Mouse (Mus musculus) intestine, embryonic 16.5 days (tissue): ENCODE data around the gene Eml3. TPM values are rescaled to one million over a fixed set of nuclear protein-coding genes. Genes with fewer than 3 reads are reported as not detected.

Experiments
- ATAC-seq: fragments of 200-750 bp; cut with Nextera tagmentation; 2 replicates; pipeline ENCODE4 v1.8.0; 2017; ENCODE audit warnings: moderate TSS enrichment, moderate library complexity
- H3K27ac ChIP-seq: fragments of 300-500 bp; sonication (generic); 2 replicates; pipeline ENCODE4 v1.5.1; 2014; ENCODE audit warnings: mild to moderate bottlenecking, low read length
- H3K27me3 ChIP-seq: fragments of 300-500 bp; sonication (generic); replicated peaks from 2 replicates; pipeline ENCODE4 v1.6.1; 2014; ENCODE audit warnings: low read length, control low read depth, mixed read lengths; ENCODE audit not compliant: control insufficient read depth, insufficient read depth
- H3K36me3 ChIP-seq: fragments of 300-500 bp; sonication (generic); 2 replicates; pipeline ENCODE4 v1.6.1; 2014; ENCODE audit warnings: low read length, control low read depth; ENCODE audit not compliant: control insufficient read depth, insufficient read depth
- H3K4me1 ChIP-seq: fragments of 300-500 bp; sonication (generic); 2 replicates; pipeline ENCODE4 v1.6.1; 2014; ENCODE audit warnings: low read length, control low read depth, mixed read lengths; ENCODE audit not compliant: control insufficient read depth, insufficient read depth
- H3K4me2 ChIP-seq: fragments of 300-500 bp; sonication (generic); 2 replicates; pipeline ENCODE4 v1.6.1; 2014; ENCODE audit warnings: low read depth, low read length, control low read depth
- H3K4me3 ChIP-seq: fragments of 300-500 bp; sonication (generic); 2 replicates; pipeline ENCODE4 v1.5.1; 2014; ENCODE audit warnings: mild to moderate bottlenecking, low read length
- H3K9ac ChIP-seq: fragments of 300-500 bp; sonication (generic); 2 replicates; pipeline ENCODE4 v1.6.1; 2014; ENCODE audit warnings: low read depth, low read length
- H3K9me3 ChIP-seq: fragments of 300-500 bp; sonication (generic); 2 replicates; pipeline ENCODE4 v1.6.1; 2016; ENCODE audit warnings: low read length, control low read depth; ENCODE audit not compliant: control insufficient read depth
- WGBS: fragments of 180-500 bp; shearing (Covaris S2); extraction: QIAGEN DNeasy Blood & Tissue Kit; methylation state at CpG from one replicate; pipeline ENCODE4 v1.1.7; 2014; 5-methylcytosine and 5-hydroxymethylcytosine counted together
- polyA plus RNA-seq: library from polyadenylated mRNA; unstranded; fragments of >200 nt; fragmentation: Nextera tagmentation; extraction: Ambion mirVana; gene quantifications from 2 replicates; pipeline ENCODE4 v1.2.1, GENCODE M21; 2015

The Eml3 gene
- polyA plus RNA-seq, 1 experiment from 2014 or later = 22.6 TPM

- Histone ChIP-seq H3K27me3 (no peaks in the 10 kb centered on the region), H3K4me3 (no peak overlapping the region), H3K4me2 (no peak overlapping the region), H3K36me3 (peaks cover 7% of the 10 kb centered on the region), H3K27ac (no peak overlapping the region), H3K9me3 (no peaks in the 10 kb centered on the region), H3K4me1 (peaks cover 16% of the 10 kb centered on the region), H3K9ac (no peak overlapping the region)
- no peak for ATAC-seq
- 81% methylated on average over 12 of the region's 12 CpGs for WGBS
Observed at GRCm38 (mm10) chr19:8927891-8928525, 1.3 kb upstream of the Eml3 start.

GRCm38 (mm10) chr19:8928689-8929223, 596 bp upstream of the Eml3 start:
- H3K9ac ChIP-seq = peak overlapping the region; percentile 92
- peaks cover 9% of the 10 kb centered on the region for H3K36me3 ChIP-seq
- peak overlapping the region; percentile 85 for H3K4me3 ChIP-seq
- no peaks in the 10 kb centered on the region for H3K9me3 ChIP-seq
- H3K27ac ChIP-seq = peak overlapping the region; percentile 78
- WGBS = 25% methylated on average over 16 of the region's 16 CpGs
- peak; percentile 27 for ATAC-seq
- no peaks in the 10 kb centered on the region for H3K27me3 ChIP-seq
- peaks cover 16% of the 10 kb centered on the region for H3K4me1 ChIP-seq
- peak overlapping the region; percentile 84 for H3K4me2 ChIP-seq

GRCm38 (mm10) chr19:8930117-8930516, 765 bp downstream of the Eml3 start:
- H3K27me3 ChIP-seq = no peaks in the 10 kb centered on the region
- WGBS = 8% methylated on average over 11 of the region's 11 CpGs
- peak overlapping the region; percentile 85 for H3K4me3 ChIP-seq
- H3K9me3 ChIP-seq = no peaks in the 10 kb centered on the region
- peak overlapping the region; percentile 92 for H3K9ac ChIP-seq
- peak overlapping the region; percentile 84 for H3K4me2 ChIP-seq
- H3K27ac ChIP-seq = peak overlapping the region; percentile 78
- peaks cover 16% of the 10 kb centered on the region for H3K4me1 ChIP-seq
- ATAC-seq = peak; percentile 26
- H3K36me3 ChIP-seq = peaks cover 18% of the 10 kb centered on the region

GRCm38 (mm10) chr19:8930771-8931170, 1.4 kb downstream of the Eml3 start:
- 77% methylated on average over 7 of the region's 7 CpGs for WGBS
- peak overlapping the region; percentile 85 for H3K4me3 ChIP-seq
- no peak for ATAC-seq
- H3K4me1 ChIP-seq = peaks cover 16% of the 10 kb centered on the region
- no peaks in the 10 kb centered on the region for H3K9me3 ChIP-seq
- no peaks in the 10 kb centered on the region for H3K27me3 ChIP-seq
- H3K4me2 ChIP-seq = peak overlapping the region; percentile 84
- H3K36me3 ChIP-seq = peaks cover 18% of the 10 kb centered on the region
- H3K27ac ChIP-seq = no peak overlapping the region
- H3K9ac ChIP-seq = peak overlapping the region; percentile 92

GRCm38 (mm10) chr19:8936736-8937135, 7.4 kb downstream of the Eml3 start:
- no peak for ATAC-seq

GRCm38 (mm10) chr19:8940526-8941133, 11.3 kb downstream of the Eml3 start:
- Histone ChIP-seq H3K4me1 (peaks cover 28% of the 10 kb centered on the region), H3K9ac (peak overlapping the region; percentile 86), H3K27ac (peak overlapping the region; percentile 75; the same call in 1 of the 2 replicates), H3K36me3 (peaks cover 12% of the 10 kb centered on the region), H3K9me3 (no peaks in the 10 kb centered on the region), H3K27me3 (no peaks in the 10 kb centered on the region), H3K4me3 (no peak overlapping the region), H3K4me2 (peak overlapping the region; percentile 74; the same call in 1 of the 2 replicates)
- ATAC-seq = no peak
- WGBS = 81% methylated on average over 15 of the region's 15 CpGs

More at GRCm38 (mm10) chr19:8936736-8937135, 7.4 kb downstream of the Eml3 start:
- peaks cover 22% of the 10 kb centered on the region for H3K36me3 ChIP-seq
- H3K27ac ChIP-seq = no peak overlapping the region
- no peaks in the 10 kb centered on the region for H3K27me3 ChIP-seq
- H3K4me3 ChIP-seq = no peak overlapping the region
- 73% methylated on average over 2 of the region's 2 CpGs for WGBS
- no peak overlapping the region for H3K4me2 ChIP-seq
- no peaks in the 10 kb centered on the region for H3K9me3 ChIP-seq
- H3K9ac ChIP-seq = no peak overlapping the region
- H3K4me1 ChIP-seq = peaks cover 9% of the 10 kb centered on the region

GRCm38 (mm10) chr19:8941136-8941514, 11.8 kb downstream of the Eml3 start:
- Histone ChIP-seq H3K4me1 (peaks cover 28% of the 10 kb centered on the region), H3K36me3 (peaks cover 14% of the 10 kb centered on the region), H3K4me3 (peak overlapping the region; percentile 62), H3K27me3 (no peaks in the 10 kb centered on the region), H3K4me2 (peak overlapping the region; percentile 74), H3K9me3 (no peaks in the 10 kb centered on the region), H3K9ac (peak overlapping the region; percentile 86), H3K27ac (peak overlapping the region; percentile 75)
- WGBS = 37% methylated on average over 10 of the region's 10 CpGs
- ATAC-seq = peak; percentile 13

GRCm38 (mm10) chr19:8941515-8942217, 12.3 kb downstream of the Eml3 start, which contains the start of gene Mta2:
Gene Mta2 (plus strand): TSS chr19:8941875.
- Histone ChIP-seq H3K27ac (peak within 1 kb of the TSS; percentile 92), H3K9ac (peak within 1 kb of the TSS; percentile 86), H3K4me2 (peak within 1 kb of the TSS; percentile 74), H3K4me3 (peak within 1 kb of the TSS; percentile 62), H3K9me3 (no peaks in the 10 kb centered on the region), H3K36me3 (peaks cover 16% of the 10 kb centered on the region), H3K4me1 (peaks cover 28% of the 10 kb centered on the region), H3K27me3 (no peaks in the 10 kb centered on the region)
- ATAC-seq = peak; percentile 95
- WGBS = under 1% methylated on average over 64 of the region's 64 CpGs
